Mouse (Mus musculus) ES-Bruce4 (cell line): ENCODE data around the gene Relt. TPM values are rescaled to one million over a fixed set of nuclear protein-coding genes. Genes with fewer than 3 reads are reported as not detected.
A peak's percentile ranks its signal among the peaks of the same experiment; 100 is the strongest.

Source experiments
- H3K27ac ChIP-seq: 2 replicates; pipeline ENCODE4 v1.5.1; 2012; ENCODE audit warnings: low read length, inconsistent platforms; ENCODE audit not compliant: insufficient read depth
- H3K27me3 ChIP-seq: 2 replicates; pipeline ENCODE4 v1.6.1; 2012; ENCODE audit warnings: mild to moderate bottlenecking, low read length, inconsistent platforms; ENCODE audit not compliant: control insufficient read depth, poor library complexity, insufficient read depth, severe bottlenecking
- H3K36me3 ChIP-seq: 2 replicates; pipeline ENCODE4 v1.6.1; 2012; ENCODE audit warnings: inconsistent platforms, mild to moderate bottlenecking, low read length, moderate library complexity; ENCODE audit not compliant: control insufficient read depth, poor library complexity, insufficient read depth, severe bottlenecking
- H3K4me1 ChIP-seq: one replicate; pipeline ENCODE4 v1.8.1; 2011; ENCODE audit warnings: low read length; ENCODE audit not compliant: control insufficient read depth, insufficient read depth
- H3K4me3 ChIP-seq: 2 replicates; pipeline ENCODE4 v1.5.1; 2011; ENCODE audit warnings: low read depth, mild to moderate bottlenecking, low read length
- H3K9ac ChIP-seq: 2 replicates; pipeline ENCODE4 v1.6.1; 2012; ENCODE audit warnings: low read depth, mild to moderate bottlenecking, inconsistent platforms; ENCODE audit not compliant: poor library complexity, severe bottlenecking
- H3K9me3 ChIP-seq: replicated peaks from 2 replicates; pipeline ENCODE4 v1.6.1; 2012; ENCODE audit warnings: mild to moderate bottlenecking, low read length, inconsistent platforms; ENCODE audit not compliant: control insufficient read depth, poor library complexity, insufficient read depth, severe bottlenecking
- CTCF ChIP-seq: IDR thresholded peaks from one replicate; pipeline ENCODE4 v1.8.1; 2011; ENCODE audit warnings: low read depth, low read length
- EP300 ChIP-seq: IDR thresholded peaks from 2 replicates; pipeline ENCODE4 v1.6.1; 2011; ENCODE audit warnings: low read depth, low read length; ENCODE audit not compliant: insufficient read depth
- POLR2A ChIP-seq: IDR thresholded peaks from one replicate; pipeline ENCODE4 v1.8.1; 2011; ENCODE audit warnings: low read length; ENCODE audit not compliant: insufficient read depth
- polyA plus RNA-seq: library from polyadenylated mRNA; stranded (reverse); fragments of >200 nt; gene quantifications from 2 replicates; pipeline ENCODE4 v1.2.4, GENCODE M21; 2011; ENCODE audit warnings: low read depth; ENCODE audit not compliant: missing spikeins, insufficient read depth, insufficient read length

Relt gene
- polyA plus RNA-seq, 1 experiment: 14.1 TPM

DNA sequence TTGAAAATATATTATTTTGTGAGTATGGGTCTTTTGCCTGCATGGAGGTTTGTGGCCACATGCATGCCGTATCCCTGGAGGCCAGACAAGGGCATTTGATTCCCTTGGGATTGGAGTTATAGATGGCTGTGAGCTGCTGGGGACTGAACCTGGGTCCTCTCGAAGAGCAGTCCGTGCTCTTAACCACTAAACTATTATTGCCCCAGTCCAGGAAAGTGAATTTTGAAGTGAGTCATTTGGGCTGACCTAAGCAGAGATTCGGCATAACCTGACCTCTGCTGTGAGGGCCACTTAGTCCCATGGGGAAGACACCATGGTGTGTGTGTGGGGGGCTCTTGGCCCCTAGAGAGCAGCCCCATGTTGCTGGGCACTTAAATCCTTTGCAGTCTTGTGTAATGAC lies 8.1 kb upstream of the Relt start:
- Histone ChIP-seq H3K9ac (no peak overlapping the region), H3K4me1 (no peaks in the 10 kb centered on the region), H3K27ac (no peak overlapping the region), H3K36me3 (no peaks in the 10 kb centered on the region), H3K4me3 (no peak overlapping the region), H3K27me3 (no peaks in the 10 kb centered on the region), H3K9me3 (no peaks in the 10 kb centered on the region)
- TF ChIP-seq EP300 (no peak), CTCF (no peak), POLR2A (no peak)

DNA sequence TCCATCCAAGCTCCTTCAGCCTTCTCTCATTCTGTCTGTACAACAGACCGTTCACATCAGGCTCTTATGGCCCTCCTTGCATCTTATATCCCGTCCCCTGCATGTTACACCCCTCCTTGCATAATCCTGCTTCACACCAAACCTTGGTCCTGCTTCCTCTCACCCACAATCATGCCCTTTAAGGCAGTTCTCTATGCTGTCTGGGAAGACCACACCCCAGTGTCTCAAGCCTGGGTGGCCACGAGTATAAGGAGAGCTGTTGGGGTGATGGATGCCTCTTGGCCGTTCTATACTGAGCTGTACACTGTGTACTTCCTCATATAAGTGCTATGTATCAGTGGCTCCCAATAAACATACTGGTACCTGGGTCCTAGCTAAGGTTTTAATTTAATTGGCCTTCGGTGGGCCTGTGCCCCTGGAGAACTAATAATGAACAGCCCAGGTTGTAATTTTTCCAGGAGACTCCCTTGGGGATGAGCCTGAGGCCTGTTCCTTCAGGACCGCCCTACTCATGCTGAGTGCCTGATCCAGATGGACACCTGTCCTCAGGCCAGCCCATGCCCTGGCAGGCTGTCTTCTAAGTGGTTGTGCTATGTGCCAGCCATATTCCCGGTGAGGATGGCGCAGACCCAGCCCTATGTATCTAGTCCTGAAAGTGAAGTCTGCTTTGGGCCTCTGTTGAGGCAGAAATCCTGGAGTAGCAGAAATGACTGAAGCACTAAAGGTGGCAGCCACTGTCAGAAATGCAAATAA lies 6.8 kb upstream of the Relt start:
- TF ChIP-seq POLR2A (no peak), EP300 (no peak), CTCF (no peak)
- Histone ChIP-seq H3K4me3 (no peak overlapping the region), H3K9ac (no peak overlapping the region), H3K36me3 (no peaks in the 10 kb centered on the region), H3K9me3 (no peaks in the 10 kb centered on the region), H3K27me3 (no peaks in the 10 kb centered on the region), H3K27ac (no peak overlapping the region), H3K4me1 (no peaks in the 10 kb centered on the region)

DNA sequence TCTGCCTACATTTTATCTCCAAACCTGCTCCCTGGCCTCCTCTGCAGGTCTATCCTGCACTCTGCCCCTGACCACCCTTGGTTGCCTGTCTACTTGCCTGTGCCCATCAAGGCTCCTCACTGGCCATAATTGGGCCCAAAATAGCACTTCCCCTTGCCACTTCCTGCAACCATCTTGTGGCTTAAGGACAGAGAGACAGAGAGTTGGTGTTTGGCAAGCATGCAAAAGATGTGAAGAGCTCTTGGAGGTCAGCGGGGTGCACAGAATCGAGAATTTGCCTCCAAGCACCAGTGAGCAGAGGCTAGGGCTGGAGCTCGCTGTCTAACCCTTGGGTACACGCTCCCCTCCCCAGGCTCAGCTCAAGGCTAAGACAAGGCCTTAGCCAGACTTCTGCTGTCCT lies 5.3 kb upstream of the Relt start:
- H3K4me1 ChIP-seq: no peaks in the 10 kb centered on the region
- no peaks in the 10 kb centered on the region for H3K27me3 ChIP-seq
- H3K9me3 ChIP-seq: no peaks in the 10 kb centered on the region
- no peak overlapping the region for H3K4me3 ChIP-seq
- TF ChIP-seq CTCF: no peak
- H3K36me3 ChIP-seq: no peaks in the 10 kb centered on the region
- no peak overlapping the region for H3K9ac ChIP-seq
- no peak overlapping the region for H3K27ac ChIP-seq

DNA sequence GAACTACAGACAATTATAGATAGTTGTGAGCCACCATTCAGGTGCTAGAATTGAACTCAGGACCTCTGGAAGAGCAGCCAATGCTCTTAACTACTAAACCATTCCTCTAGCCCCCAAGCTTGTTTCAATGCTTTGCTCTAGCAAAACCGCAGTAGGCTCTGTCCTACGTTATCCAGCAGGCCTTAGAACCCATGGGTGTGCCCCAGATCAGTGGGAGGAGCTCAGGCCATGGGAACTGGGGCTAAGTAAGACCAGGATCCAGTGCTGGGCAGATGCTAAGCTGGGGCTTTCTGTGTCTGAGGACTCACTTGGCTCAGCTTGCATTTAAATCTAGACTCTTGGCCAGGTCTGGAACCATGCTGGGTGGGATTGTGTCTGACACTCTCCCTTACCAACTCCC lies 4.3 kb upstream of the Relt start:
- no peak overlapping the region for H3K9ac ChIP-seq
- H3K27ac ChIP-seq: no peak overlapping the region
- no peak overlapping the region for H3K4me3 ChIP-seq
- H3K36me3 ChIP-seq: no peaks in the 10 kb centered on the region
- TF ChIP-seq POLR2A (no peak), CTCF (no peak), EP300 (no peak)
- no peaks in the 10 kb centered on the region for H3K27me3 ChIP-seq
- H3K4me1 ChIP-seq: no peaks in the 10 kb centered on the region
- H3K9me3 ChIP-seq: no peaks in the 10 kb centered on the region

DNA sequence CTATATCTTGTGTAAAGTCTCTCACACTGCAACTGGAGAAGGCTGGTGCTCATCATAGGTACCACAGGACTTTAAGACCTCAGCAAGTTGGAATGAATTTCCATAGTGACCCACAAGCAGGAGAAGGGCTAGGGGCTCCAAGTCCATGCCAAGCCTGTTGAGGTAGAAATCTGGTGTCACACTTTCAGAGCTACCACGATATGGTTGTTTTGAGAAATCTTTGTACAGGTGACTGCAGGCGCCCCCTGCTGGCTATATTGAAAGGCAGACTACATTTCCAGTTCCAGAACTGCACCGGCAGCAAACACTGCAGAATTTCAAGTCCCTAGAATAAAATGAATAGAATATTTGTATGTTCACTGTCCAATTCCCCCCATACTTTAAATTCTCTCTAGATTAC lies 3.4 kb upstream of the Relt start:
- peak; percentile 55 for TF ChIP-seq CTCF
- TF ChIP-seq POLR2A: no peak
- TF ChIP-seq EP300: no peak
- Histone ChIP-seq H3K36me3 (no peaks in the 10 kb centered on the region), H3K27me3 (no peaks in the 10 kb centered on the region), H3K9ac (no peak overlapping the region), H3K27ac (no peak overlapping the region), H3K4me1 (no peaks in the 10 kb centered on the region), H3K9me3 (no peaks in the 10 kb centered on the region), H3K4me3 (no peak overlapping the region)

DNA sequence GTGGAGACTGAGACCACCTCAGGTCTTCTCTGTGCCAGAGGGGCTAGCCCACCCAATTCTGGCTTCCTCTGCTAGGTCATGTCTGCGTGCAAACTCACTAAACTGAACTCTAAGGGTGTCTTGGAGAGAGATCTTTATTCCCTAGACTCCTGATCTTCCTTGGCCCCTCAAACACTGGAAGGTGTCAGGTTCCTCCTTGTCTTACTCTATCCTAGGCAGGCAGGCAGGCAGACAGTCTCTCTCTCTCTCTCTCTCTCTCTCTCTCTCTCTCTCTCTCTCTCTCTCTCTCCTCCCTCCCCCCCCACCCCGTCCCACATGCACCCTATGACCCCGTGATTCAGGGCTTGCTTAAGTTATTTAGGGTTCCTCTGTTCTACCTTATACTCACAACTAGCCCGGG lies 893 bp downstream of the Relt start:
- H3K9me3 ChIP-seq: no peaks in the 10 kb centered on the region
- H3K4me3 ChIP-seq: peak overlapping the region; percentile 75
- H3K4me1 ChIP-seq: peaks cover 6% of the 10 kb centered on the region
- H3K27ac ChIP-seq: no peak overlapping the region
- H3K36me3 ChIP-seq: no peaks in the 10 kb centered on the region
- TF ChIP-seq CTCF (no peak), EP300 (no peak), POLR2A (no peak)
- peak overlapping the region; percentile 70 for H3K9ac ChIP-seq
- H3K27me3 ChIP-seq: no peaks in the 10 kb centered on the region
